Mouse (Mus musculus): ENCODE measurements around the gene Maml1. TPM values are rescaled to one million over a fixed set of nuclear protein-coding genes. Genes with fewer than 3 reads are reported as not detected.

Maml1 gene
- polyA plus RNA-seq, 1 experiment, result 4.5 TPM

DNA sequence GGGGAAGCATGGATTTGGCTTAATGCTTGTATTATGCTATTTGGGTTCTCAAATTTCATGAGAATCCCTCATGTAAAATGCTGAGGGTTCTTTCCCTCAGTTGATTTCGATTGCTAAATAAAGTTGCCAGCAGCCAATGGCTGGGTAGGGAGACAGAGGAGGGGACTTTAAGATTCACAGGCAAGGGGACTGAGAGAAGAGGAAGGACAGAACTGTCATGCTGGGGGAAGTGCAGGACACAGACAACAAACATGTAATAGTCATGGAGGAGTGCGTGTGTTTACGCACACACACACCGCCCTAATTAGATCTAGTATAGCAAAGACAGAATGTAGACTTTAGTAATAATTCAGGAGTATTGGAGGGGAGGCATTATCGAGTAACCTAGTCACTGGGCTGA lies 6.8 kb downstream of the Maml1 start:
- Histone ChIP-seq H3K4me1 (peaks cover 81% of the 10 kb centered on the region), H3K36me3 (replicated peaks; ENCODE audit: low read length) (peaks cover 73% of the 10 kb centered on the region), H3K9me3 (peaks cover 7% of the 10 kb centered on the region; the same call in 1 of the 2 replicates), H3K4me3 (replicated peaks) (no peak overlapping the region), H3K27me3 (replicated peaks) (no peaks in the 10 kb centered on the region)
- TF ChIP-seq GATA1 (IDR thresholded peaks at IDR 0.05; ENCODE audit: borderline replicate concordance, low read length) (no peak), FLI1 (IDR thresholded peaks at IDR 0.05; ENCODE audit: low read length) (no peak)

DNA sequence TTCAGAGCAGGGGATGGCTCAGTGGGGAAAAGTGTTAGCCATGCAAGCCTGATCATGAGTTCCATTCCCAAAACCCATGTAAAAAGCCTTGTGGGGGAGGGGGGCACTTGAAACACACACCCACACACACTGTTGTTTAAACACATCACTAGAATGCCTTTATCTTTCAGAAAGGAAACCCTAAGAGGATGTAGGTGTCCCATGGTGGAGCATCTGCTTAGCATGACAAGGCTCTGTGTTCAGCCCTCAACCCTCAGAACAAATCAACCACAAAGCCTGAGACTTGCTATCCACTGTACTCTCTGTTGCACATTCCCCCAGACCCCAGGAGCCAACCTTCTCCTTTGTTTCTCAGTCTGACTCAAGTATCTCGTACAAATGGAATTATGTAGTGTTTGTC lies 12.1 kb downstream of the Maml1 start:
- Histone ChIP-seq H3K4me3 (replicated peaks) (peak overlapping the region; percentile 33), H3K4me1 (peaks cover 81% of the 10 kb centered on the region), H3K36me3 (replicated peaks; ENCODE audit: low read length) (peaks cover 51% of the 10 kb centered on the region), H3K9me3 (no peaks in the 10 kb centered on the region), H3K27me3 (replicated peaks) (no peaks in the 10 kb centered on the region)
- TF ChIP-seq GATA1 (IDR thresholded peaks at IDR 0.05; ENCODE audit: borderline replicate concordance, low read length) (no peak), FLI1 (IDR thresholded peaks at IDR 0.05; ENCODE audit: low read length) (no peak)

DNA sequence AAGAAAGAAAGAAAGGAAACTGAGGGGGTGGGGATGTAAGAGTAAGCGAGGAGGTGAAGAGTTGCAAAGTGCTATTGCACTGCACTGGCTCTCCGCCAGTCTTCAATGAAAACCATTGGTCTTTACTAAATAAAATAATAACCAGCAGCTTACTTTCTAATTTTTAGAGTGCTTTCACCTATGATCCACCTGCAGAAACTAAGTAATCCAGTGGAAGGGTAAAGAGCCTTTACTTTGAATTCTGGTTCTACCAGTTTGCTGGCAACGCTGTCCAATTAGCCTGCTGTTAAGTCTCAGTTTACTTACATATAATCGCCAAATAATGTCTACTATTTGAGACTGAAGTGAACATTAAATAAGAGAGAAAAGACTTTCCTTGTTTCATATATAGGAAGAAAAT lies 13.1 kb downstream of the Maml1 start:
- TF ChIP-seq GATA1 (IDR thresholded peaks at IDR 0.05; ENCODE audit: borderline replicate concordance, low read length), result no peak
- no peak for TF ChIP-seq FLI1 (IDR thresholded peaks at IDR 0.05; ENCODE audit: low read length)
- H3K4me1 ChIP-seq, result peaks cover 87% of the 10 kb centered on the region
- no peaks in the 10 kb centered on the region for H3K9me3 ChIP-seq
- no peak overlapping the region for H3K4me3 ChIP-seq (replicated peaks)
- no peaks in the 10 kb centered on the region for H3K27me3 ChIP-seq (replicated peaks)
- H3K36me3 ChIP-seq (replicated peaks; ENCODE audit: low read length), result peaks cover 47% of the 10 kb centered on the region

DNA sequence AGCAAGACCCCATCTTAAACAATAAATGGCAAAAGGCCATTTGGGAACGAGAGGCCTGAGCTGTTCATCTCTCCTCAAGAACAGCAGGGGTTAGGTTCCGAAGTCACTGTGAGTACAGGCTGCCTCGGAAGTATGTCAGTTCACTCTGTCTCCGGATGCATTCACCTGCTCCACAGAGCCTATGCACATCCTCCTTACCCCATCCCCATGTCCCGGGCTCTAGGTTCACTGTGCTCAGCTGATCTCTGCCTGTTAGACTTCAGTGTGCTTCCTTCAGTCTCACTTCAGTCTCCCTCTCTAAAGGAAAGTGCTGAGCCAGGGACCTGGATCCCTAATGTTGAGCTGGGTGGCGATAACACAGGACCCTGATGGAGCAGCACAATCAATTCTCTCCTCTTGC lies 14.4 kb downstream of the Maml1 start:
- Histone ChIP-seq H3K27me3 (replicated peaks) (no peaks in the 10 kb centered on the region), H3K4me3 (replicated peaks) (peak overlapping the region; percentile 28), H3K9me3 (no peaks in the 10 kb centered on the region), H3K4me1 (peaks cover 91% of the 10 kb centered on the region), H3K36me3 (replicated peaks; ENCODE audit: low read length) (peaks cover 45% of the 10 kb centered on the region)
- TF ChIP-seq FLI1 (IDR thresholded peaks at IDR 0.05; ENCODE audit: low read length) (no peak), GATA1 (IDR thresholded peaks at IDR 0.05; ENCODE audit: borderline replicate concordance, low read length) (no peak)

DNA sequence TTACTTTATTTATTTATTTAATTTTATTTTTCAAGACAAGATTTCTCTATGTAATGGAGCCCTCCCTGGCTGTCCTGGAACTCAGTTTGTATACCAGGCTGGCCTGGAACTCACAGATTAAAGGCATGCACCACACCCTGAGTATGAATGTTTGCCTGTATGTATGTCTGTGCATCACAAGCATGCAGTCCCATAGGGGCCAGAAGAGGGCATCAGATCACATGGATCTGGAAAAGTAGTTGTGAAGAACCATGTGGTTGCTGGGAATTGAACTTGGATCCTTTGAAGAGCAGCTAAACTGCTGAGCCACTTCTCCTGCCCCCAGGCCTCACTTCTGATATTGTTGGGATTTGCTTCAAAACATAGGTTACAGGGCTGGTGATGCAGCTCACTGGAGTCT lies 15.1 kb downstream of the Maml1 start:
- H3K27me3 ChIP-seq (replicated peaks), result no peaks in the 10 kb centered on the region
- no peak overlapping the region for H3K4me3 ChIP-seq (replicated peaks)
- H3K36me3 ChIP-seq (replicated peaks; ENCODE audit: low read length), result peaks cover 46% of the 10 kb centered on the region
- no peaks in the 10 kb centered on the region for H3K9me3 ChIP-seq
- peaks cover 96% of the 10 kb centered on the region for H3K4me1 ChIP-seq
- TF ChIP-seq FLI1 (IDR thresholded peaks at IDR 0.05; ENCODE audit: low read length) (no peak), GATA1 (IDR thresholded peaks at IDR 0.05; ENCODE audit: borderline replicate concordance, low read length) (no peak)

DNA sequence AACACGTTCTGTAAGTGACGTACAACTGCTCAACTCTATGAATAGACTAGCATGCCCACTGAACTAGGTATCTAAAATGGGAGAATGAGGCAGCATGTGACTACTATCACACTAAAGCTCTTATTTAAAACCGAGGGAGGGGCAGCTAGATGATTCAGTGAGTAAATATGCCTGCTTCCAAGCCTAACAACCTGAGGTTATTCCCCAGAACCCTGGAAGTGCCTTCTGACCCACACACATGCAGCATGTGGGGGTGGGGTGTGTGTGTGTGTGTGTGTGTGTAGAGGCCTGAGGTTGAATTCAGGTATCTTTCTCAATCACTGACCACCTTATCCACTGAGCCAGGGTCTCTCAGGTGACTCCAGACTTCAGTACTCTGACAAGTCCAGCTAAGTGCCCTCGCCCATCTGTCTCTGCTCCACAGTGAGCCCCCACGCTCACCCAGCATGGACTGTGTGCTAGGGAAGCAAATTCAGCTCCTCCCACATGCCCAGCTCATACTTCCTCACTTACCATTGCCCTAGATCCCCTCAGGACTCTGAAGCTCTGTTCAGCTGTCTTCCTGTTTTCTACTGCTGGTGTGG lies 16.5 kb downstream of the Maml1 start:
- H3K36me3 ChIP-seq (replicated peaks; ENCODE audit: low read length), result peaks cover 50% of the 10 kb centered on the region
- H3K4me3 ChIP-seq (replicated peaks), result peak overlapping the region; percentile 86

DNA sequence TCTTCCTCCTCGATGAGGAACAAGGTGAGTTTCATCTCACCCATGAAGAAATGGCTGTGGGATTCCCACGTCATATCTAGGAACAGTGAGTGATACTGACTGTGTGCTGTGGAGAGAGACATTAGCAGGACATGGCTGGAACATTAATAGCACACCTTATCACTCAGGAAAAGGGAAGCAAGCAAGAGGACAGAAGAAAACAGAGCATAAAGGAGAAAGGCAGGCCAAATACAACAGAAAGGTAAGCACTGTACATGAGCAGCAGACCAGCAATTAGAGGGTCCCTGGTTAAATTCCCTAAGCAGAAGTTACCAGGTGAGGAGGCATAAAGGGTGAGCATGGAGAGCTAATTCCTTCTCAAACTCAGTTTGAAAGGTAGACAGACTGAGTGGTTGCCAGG lies 17.0 kb downstream of the Maml1 start:
- Histone ChIP-seq H3K4me3 (replicated peaks) (peak overlapping the region; percentile 86), H3K36me3 (replicated peaks; ENCODE audit: low read length) (peaks cover 53% of the 10 kb centered on the region), H3K4me1 (peaks cover 100% of the 10 kb centered on the region), H3K9me3 (peaks cover 3% of the 10 kb centered on the region; the same call in 1 of the 2 replicates), H3K27me3 (replicated peaks) (no peaks in the 10 kb centered on the region)
- TF ChIP-seq GATA1 (IDR thresholded peaks at IDR 0.05; ENCODE audit: borderline replicate concordance, low read length) (no peak), FLI1 (IDR thresholded peaks at IDR 0.05; ENCODE audit: low read length) (no peak)

More for the DNA sequence above, 16.5 kb downstream of the Maml1 start:
- no peaks in the 10 kb centered on the region for H3K27me3 ChIP-seq (replicated peaks)
- H3K4me1 ChIP-seq, result peaks cover 100% of the 10 kb centered on the region
- TF ChIP-seq GATA1 (IDR thresholded peaks at IDR 0.05; ENCODE audit: borderline replicate concordance, low read length), result no peak
- TF ChIP-seq FLI1 (IDR thresholded peaks at IDR 0.05; ENCODE audit: low read length), result no peak
- H3K9me3 ChIP-seq, result peaks cover 3% of the 10 kb centered on the region; the same call in 1 of the 2 replicates

DNA sequence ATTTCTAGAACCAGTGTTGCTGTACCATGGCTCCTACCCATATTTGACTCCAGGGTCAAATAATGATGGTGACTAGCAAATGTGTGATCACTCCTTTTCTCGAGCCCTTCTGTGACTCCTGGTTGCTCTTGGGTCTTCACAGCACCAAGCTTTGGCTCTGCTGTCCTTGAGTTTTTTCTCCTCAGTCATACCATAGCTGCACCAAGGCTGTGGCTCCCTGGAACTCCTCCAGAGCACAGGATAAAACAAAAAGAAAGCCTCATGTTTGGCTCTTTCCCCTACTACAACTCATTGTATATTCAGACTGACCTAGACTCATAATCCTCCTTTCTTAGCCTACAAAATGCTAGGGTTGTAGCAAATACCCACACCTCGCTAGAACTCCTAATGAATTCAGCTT lies 19.3 kb downstream of the Maml1 start:
- H3K27me3 ChIP-seq (replicated peaks), result no peaks in the 10 kb centered on the region
- H3K4me3 ChIP-seq (replicated peaks), result no peak overlapping the region
- H3K9me3 ChIP-seq, result peaks cover 3% of the 10 kb centered on the region; the same call in 1 of the 2 replicates
- H3K4me1 ChIP-seq, result peaks cover 96% of the 10 kb centered on the region
- TF ChIP-seq GATA1 (IDR thresholded peaks at IDR 0.05; ENCODE audit: borderline replicate concordance, low read length), result no peak
- no peak for TF ChIP-seq FLI1 (IDR thresholded peaks at IDR 0.05; ENCODE audit: low read length)
- peaks cover 50% of the 10 kb centered on the region for H3K36me3 ChIP-seq (replicated peaks; ENCODE audit: low read length)

DNA sequence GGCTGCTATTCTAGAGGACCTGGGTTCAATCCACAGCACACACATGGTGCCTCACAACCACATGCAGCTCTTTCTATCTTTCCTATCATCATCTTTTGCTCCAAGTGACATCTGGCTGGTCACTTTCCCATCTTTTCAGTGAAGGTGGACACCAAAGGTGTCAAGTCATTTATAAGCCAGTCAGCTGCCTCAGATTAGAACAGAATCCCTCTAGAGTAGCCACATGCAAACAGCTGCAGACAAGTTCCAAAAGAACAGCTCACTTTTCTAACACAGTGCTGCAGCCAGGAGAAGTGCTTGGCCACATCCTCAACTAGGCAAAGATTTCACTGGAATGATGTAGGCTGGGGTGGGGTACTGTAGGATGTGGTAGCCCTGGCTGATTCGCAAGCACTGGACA lies 22.2 kb downstream of the Maml1 start:
- Histone ChIP-seq H3K36me3 (replicated peaks; ENCODE audit: low read length) (peaks cover 68% of the 10 kb centered on the region), H3K4me3 (replicated peaks) (no peak overlapping the region), H3K4me1 (peaks cover 90% of the 10 kb centered on the region), H3K27me3 (replicated peaks) (no peaks in the 10 kb centered on the region), H3K9me3 (peaks cover 3% of the 10 kb centered on the region; the same call in 1 of the 2 replicates)
- no peak for TF ChIP-seq GATA1 (IDR thresholded peaks at IDR 0.05; ENCODE audit: borderline replicate concordance, low read length)
- TF ChIP-seq FLI1 (IDR thresholded peaks at IDR 0.05; ENCODE audit: low read length), result no peak

DNA sequence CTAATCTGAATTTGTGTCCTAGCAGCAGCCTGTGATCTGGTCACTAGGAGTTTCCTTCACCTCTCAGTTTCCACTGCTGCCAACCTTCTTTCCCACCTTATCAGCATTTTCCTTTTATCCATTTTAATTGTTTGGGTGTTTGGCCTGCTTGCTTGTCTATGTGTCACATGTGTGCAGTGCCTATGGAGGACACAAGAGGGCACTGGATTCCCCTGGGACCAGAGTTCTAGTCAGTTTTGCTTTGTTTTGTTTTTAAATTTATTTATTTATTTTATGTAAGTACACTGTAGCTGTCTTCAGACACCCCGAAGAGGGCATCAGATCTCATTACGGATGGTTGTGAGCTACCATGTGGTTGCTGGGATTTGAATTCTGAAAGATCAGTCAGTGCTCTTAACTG lies 22.9 kb downstream of the Maml1 start:
- Histone ChIP-seq H3K36me3 (replicated peaks; ENCODE audit: low read length) (peaks cover 74% of the 10 kb centered on the region), H3K27me3 (replicated peaks) (no peaks in the 10 kb centered on the region), H3K4me1 (peaks cover 86% of the 10 kb centered on the region), H3K9me3 (peaks cover 3% of the 10 kb centered on the region; the same call in 1 of the 2 replicates), H3K4me3 (replicated peaks) (no peak overlapping the region)
- TF ChIP-seq FLI1 (IDR thresholded peaks at IDR 0.05; ENCODE audit: low read length) (no peak), GATA1 (IDR thresholded peaks at IDR 0.05; ENCODE audit: borderline replicate concordance, low read length) (no peak)

Measured in megakaryocyte, embryonic 14.5 days (primary cell).